Mouse (Mus musculus) inflammation-experienced regulatory T-cells, adult 16 weeks (primary cell): ENCODE measurements around the gene Fam110a. TPM values are rescaled to one million over a fixed set of nuclear protein-coding genes. Genes with fewer than 3 reads are reported as not detected.

Experiments
- polyA plus RNA-seq: library from polyadenylated mRNA; unstranded; fragments of 100-300 nt; shearing (Covaris generic); gene quantifications from one replicate; pipeline ENCODE4 v1.2.1, GENCODE M21; 2017

Gene Fam110a
- polyA plus RNA-seq = 33.5 TPM

DNA sequence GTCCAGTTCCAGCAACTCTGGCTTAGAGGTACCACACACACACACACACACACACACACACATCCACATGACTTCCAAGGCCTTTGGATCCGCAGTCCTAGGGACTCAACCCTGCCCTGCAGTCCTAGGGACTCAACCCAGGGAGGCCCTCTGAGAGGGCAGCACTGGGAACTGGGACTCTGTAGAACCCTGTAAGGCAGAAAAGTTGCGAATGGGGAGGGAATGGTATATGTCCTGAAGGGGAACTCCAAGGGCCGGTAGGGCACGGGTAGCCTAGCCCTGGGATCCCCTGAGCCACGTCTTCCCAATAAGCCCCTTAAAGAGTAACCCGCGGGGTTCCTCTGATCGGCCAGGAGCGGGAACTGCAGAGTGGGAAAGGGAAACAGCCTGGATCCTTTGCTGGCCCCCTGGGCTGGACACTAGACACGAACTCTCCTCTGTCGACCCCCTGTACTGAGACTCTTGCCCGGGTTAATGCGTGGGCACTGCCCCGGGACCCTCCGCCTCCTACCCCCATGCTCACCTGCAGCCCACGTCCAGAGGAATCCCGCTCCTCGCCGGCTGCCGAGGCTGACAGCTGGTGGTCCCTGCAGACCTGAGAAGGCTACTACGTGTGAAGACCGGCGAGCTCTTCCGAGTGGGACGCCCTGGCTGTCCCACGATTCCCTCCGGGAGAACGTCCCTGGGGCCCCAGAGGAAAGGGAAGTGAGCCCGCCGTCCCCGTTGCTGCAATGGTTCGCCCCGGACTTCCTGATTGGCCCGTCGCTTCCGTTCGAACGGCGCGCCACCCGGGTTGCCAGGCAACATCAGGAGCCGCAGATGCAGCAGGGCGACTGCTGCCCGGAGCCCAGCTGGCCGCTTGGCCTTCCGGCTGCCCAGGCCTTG lies at the start of gene Fam110a:
Fam110a (minus strand) TSS at position 750 of the 885 bp plus-strand sequence.

DNA sequence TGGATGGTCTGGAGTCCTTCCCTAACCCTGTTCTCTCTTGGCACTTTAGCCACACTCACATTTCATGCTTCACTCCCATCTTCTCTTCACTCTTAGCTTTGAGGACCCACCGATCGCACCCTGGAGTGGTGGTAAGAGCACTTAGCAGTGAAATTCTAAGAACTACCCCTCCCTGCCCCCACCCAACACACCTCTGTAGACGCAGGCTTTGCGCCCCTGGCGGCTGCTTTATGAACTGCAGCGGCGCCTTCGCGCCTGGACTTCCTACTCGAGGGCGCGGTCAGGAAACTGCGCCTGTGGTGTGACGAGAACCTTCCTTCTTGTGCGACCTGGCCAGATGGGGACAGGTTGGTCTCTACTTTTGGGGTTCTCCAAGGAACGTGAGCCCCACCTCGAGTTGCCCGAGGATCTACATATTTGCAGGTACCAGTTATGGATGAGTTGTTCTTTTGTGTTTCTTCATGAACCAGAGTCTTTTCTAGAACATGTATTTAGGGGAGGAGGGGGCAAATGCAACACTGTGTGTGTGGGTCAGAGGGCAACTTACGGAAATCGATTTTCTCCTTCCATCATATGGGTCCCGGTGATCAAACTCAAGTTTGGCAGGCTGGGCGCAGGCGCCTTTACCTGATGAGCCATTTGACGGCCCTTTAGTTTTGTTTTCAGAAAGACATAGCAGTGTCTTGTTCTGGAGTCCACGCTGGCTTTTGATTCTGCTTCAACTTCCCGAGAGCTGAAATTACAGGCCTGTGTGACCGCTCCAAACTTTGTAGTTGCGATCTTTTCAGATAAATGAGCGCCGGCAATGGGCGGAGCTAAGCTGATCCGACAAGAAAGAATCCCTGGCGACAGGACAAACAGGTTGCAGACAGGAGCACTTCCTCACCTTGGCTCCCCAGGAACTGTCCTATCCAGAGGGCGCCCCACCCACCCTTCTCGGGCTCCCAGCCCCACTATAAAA lies 16.5 kb upstream of the Fam110a start, which contains the start of gene Slc52a3:
Slc52a3 (plus strand) TSS at position 283 of the 961 bp plus-strand sequence.

Other genes starting within 250 kb of the Fam110a start
- gene Psmf1, start 236.0 kb downstream of the Fam110a start, polyA plus RNA-seq = 81.5 TPM
- gene Rspo4, start 137.3 kb downstream of the Fam110a start, polyA plus RNA-seq = not detected
- gene Angpt4, start 69.0 kb downstream of the Fam110a start, polyA plus RNA-seq = not detected
- gene Slc52a3, start 16.3 kb upstream of the Fam110a start, polyA plus RNA-seq = 13.0 TPM
- not detected for gene Scrt2, start 101.3 kb upstream of the Fam110a start, polyA plus RNA-seq
- 7.1 TPM for gene Srxn1, start 125.3 kb upstream of the Fam110a start, polyA plus RNA-seq
- gene Tcf15, start 163.3 kb upstream of the Fam110a start, polyA plus RNA-seq = not detected
- gene Csnk2a1, start 246.6 kb upstream of the Fam110a start, polyA plus RNA-seq = 49.3 TPM